Mouse (Mus musculus) olfactory bulb, adult 2 months (tissue): ENCODE data around the gene Majin.
A peak's percentile ranks its signal among the peaks of the same experiment; 100 is the strongest.

Experiments
- CTCF ChIP-seq: fragments of 200-500 bp; IDR thresholded peaks from 2 replicates; pipeline ENCODE4 v1.5.1; 2012; ENCODE audit warnings: low read depth, mild to moderate bottlenecking, low read length, moderate library complexity; ENCODE audit not compliant: insufficient read depth
- POLR2A ChIP-seq: fragments of 200-500 bp; IDR thresholded peaks from 2 replicates; pipeline ENCODE4 v1.6.1; 2012; ENCODE audit warnings: mild to moderate bottlenecking, low read depth, low read length, moderate library complexity; ENCODE audit not compliant: insufficient read depth

- no peak for TF ChIP-seq POLR2A
- peak; percentile 38; the same call in 1 of the 2 replicates for TF ChIP-seq CTCF
These were observed 76.8 kb downstream of the Majin start for GRCm38 (mm10) chr19:6260946-6261345.
